Comparison of ENCODE assay signal across 10 mouse cellular contexts in genomic region chr1:193992226-193992625, GRCm38 (mm10).
"Had no signal": no experiment of that assay in that cellular context is flagged by ENCODE, and none has a peak within 500 bp of the region (broad histone marks: within the 10 kb centered on the region; RNA-seq: fewer than 3 reads in every experiment).

No protein-coding gene starts in this region.

- DNase-seq: lung, adult 2 months; midbrain, embryonic 14.5 days; retina, postnatal 1 day; right cerebral cortex, adult 18-20 months; right cerebral cortex, postnatal 25 days; right cerebral cortex, postnatal 4 days; spleen, adult 18-20 months; thymus, adult 18-20 months; thymus, postnatal 14 days; thymus, postnatal 36 days had no signal
